ENCODE assay signal across 8 mouse cellular contexts in genomic region chr3:93361933-93362574, GRCm38 (mm10). TPM values are rescaled to one million over a fixed set of nuclear protein-coding genes. Genes with fewer than 3 reads are reported as not detected.
A peak's percentile ranks its signal among the peaks of the same experiment; 100 is the strongest.
DNase-seq lines count a peak whose midpoint lies in the region; ATAC-seq and TF ChIP-seq lines count a peak whose summit lies in the region.

No protein-coding gene starts in this region.

- no peaks in the 10 kb centered on the region for H3K4me1 ChIP-seq in heart, postnatal 0 days (ENCODE audit: control insufficient read depth, insufficient read depth)
- 0 out of 2 replicates have a peak, but pooled peaks cover 3% of the 10 kb centered on the region for H3K4me1 ChIP-seq in lung, embryonic 16.5 days (replicated peaks; ENCODE audit: control insufficient read depth, insufficient read depth, low read length)

- WGBS in heart, postnatal 0 days: 9% methylated on average over 10 of the region's 10 CpGs
- WGBS in lung, embryonic 16.5 days: 7% methylated on average over 10 of the region's 10 CpGs

- no peak for TF ChIP-seq EP300 in heart, postnatal 0 days (IDR thresholded peaks at IDR 0.05; ENCODE audit: low read depth)

- DNase-seq in cerebellum, postnatal 10 days: peak; percentile 20 to 58
- no peak for DNase-seq in cerebellum, postnatal 25 days
- DNase-seq in 416B (ENCODE audit: low read depth): peak; percentile 78
- peak; percentile 16 for DNase-seq in c-Kit-positive CD71-positive TER-119-negative erythroid progenitor cells, embryonic 14.5 days (ENCODE audit: low read depth)
- DNase-seq in heart, postnatal 0 days (ENCODE audit: low spot score): peak; percentile 77
- DNase-seq in splenic B cell, adult 2 months (ENCODE audit: low read depth, low spot score): peak; percentile 67
- DNase-seq in adrenal gland, postnatal 10 days: no peak

- 0 out of 2 replicates have a peak, but pooled peaks have one; percentile 47 for ATAC-seq in heart, postnatal 0 days (ENCODE audit: insufficient read depth, low read depth)
- peak; percentile 59; the same call in 1 of the 2 replicates for ATAC-seq in lung, embryonic 16.5 days (ENCODE audit: low read depth)

- H3K27ac ChIP-seq in heart, postnatal 0 days (ENCODE audit: low read depth): no peak overlapping the region
- no peak overlapping the region for H3K27ac ChIP-seq in lung, embryonic 16.5 days (ENCODE audit: low read length)

- peak overlapping the region; percentile 31; the same call in 1 of the 2 replicates for H3K4me2 ChIP-seq in heart, postnatal 0 days (ENCODE audit: low read depth, low read length)
- peak overlapping the region; percentile 38 for H3K4me2 ChIP-seq in lung, embryonic 16.5 days (ENCODE audit: low read depth, low read length)

- no peak overlapping the region for H3K4me3 ChIP-seq in heart, postnatal 0 days (ENCODE audit: low read depth, low read length)
- H3K4me3 ChIP-seq in lung, embryonic 16.5 days (ENCODE audit: low read length): no peak overlapping the region

- TF ChIP-seq CTCF in heart, postnatal 0 days (IDR thresholded peaks at IDR 0.05; ENCODE audit: low read depth): peak; percentile 85

- H3K27me3 ChIP-seq in heart, postnatal 0 days (ENCODE audit: control insufficient read depth, insufficient read depth, low read length): 0 out of 2 replicates have a peak, but pooled peaks cover 7% of the 10 kb centered on the region
- no peaks in the 10 kb centered on the region for H3K27me3 ChIP-seq in lung, embryonic 16.5 days (ENCODE audit: control insufficient read depth, insufficient read depth, low read depth, low read length)
- no peaks in the 10 kb centered on the region for H3K27me3 ChIP-seq in splenic B cell, adult 2 months (ENCODE audit: control insufficient read depth, insufficient read depth, low read length, poor library complexity, severe bottlenecking)

- no peaks in the 10 kb centered on the region for H3K36me3 ChIP-seq in heart, postnatal 0 days (replicated peaks; ENCODE audit: control insufficient read depth, insufficient read depth, low read length)
- H3K36me3 ChIP-seq in lung, embryonic 16.5 days (ENCODE audit: control insufficient read depth, insufficient read depth, low read length): no peaks in the 10 kb centered on the region
- H3K36me3 ChIP-seq in splenic B cell, adult 2 months (ENCODE audit: control insufficient read depth, insufficient read depth, low read length, poor library complexity, severe bottlenecking): no peaks in the 10 kb centered on the region

- no peaks in the 10 kb centered on the region for H3K9me3 ChIP-seq in heart, postnatal 0 days (replicated peaks; ENCODE audit: control insufficient read depth, low read length)
- H3K9me3 ChIP-seq in lung, embryonic 16.5 days (ENCODE audit: control insufficient read depth, low read length): no peaks in the 10 kb centered on the region

- no peak overlapping the region for H3K9ac ChIP-seq in heart, postnatal 0 days (replicated peaks; ENCODE audit: low read depth, low read length)
- no peak overlapping the region for H3K9ac ChIP-seq in lung, embryonic 16.5 days (ENCODE audit: low read length)

RNA-seq across cellular contexts. Expression of gene Rptn, which starts 31.4 kb away (rescaled TPM):
- not detected in 2 replicates for total RNA-seq in heart, postnatal 0 days (2014; rRNA removed; ENCODE audit: low replicate concordance)
- polyA plus RNA-seq in heart, postnatal 0 days (2015; fragmentation: Nextera tagmentation; extraction: Ambion mirVana): not detected in 2 replicates
- 0.10 TPM in 1 of 2 replicates, not detected in the other for polyA plus RNA-seq in lung, embryonic 16.5 days (2015; fragmentation: Nextera tagmentation; extraction: Ambion mirVana)
- total RNA-seq in adrenal gland, postnatal 10 days (2021): not detected

RNA-seq across cellular contexts. Expression of gene Hrnr, which starts 42.5 kb away (rescaled TPM):
- not detected in 2 replicates for total RNA-seq in heart, postnatal 0 days (2014; rRNA removed; ENCODE audit: low replicate concordance)
- polyA plus RNA-seq in heart, postnatal 0 days (2015; fragmentation: Nextera tagmentation; extraction: Ambion mirVana): not detected in 2 replicates
- polyA plus RNA-seq in lung, embryonic 16.5 days (2015; fragmentation: Nextera tagmentation; extraction: Ambion mirVana): 0.01 and 0.64 TPM in 2 replicates
- total RNA-seq in adrenal gland, postnatal 10 days (2021): not detected

Comparison
In these comparisons a context has a peak if more than half of its experiments do, and no peak if none do; other contexts are left out.
1. DNase-seq: peak in cerebellum, postnatal 10 days (2 of 2), 416B (single experiment), c-Kit-positive CD71-positive TER-119-negative erythroid progenitor cells, embryonic 14.5 days (single experiment), heart, postnatal 0 days (single experiment) and splenic B cell, adult 2 months (single experiment); none in cerebellum, postnatal 25 days (0 of 2) and adrenal gland, postnatal 10 days (single experiment).